Mouse (Mus musculus) olfactory bulb, adult 2 months (tissue): ENCODE results near the gene Lix1l. TPM values are rescaled to one million over a fixed set of nuclear protein-coding genes. Genes with fewer than 3 reads are reported as not detected.

Source experiments
- H3K27ac ChIP-seq: fragments of 200-500 bp; 2 replicates; pipeline ENCODE4 v1.5.1; 2012; ENCODE audit warnings: low read depth, low read length; ENCODE audit not compliant: insufficient read depth
- H3K4me1 ChIP-seq: fragments of 200-500 bp; 2 replicates; pipeline ENCODE4 v1.6.1; 2012; ENCODE audit warnings: low read length; ENCODE audit not compliant: control insufficient read depth, insufficient read depth
- H3K4me3 ChIP-seq: fragments of 200-500 bp; 2 replicates; pipeline ENCODE4 v1.5.1; 2012; ENCODE audit warnings: mild to moderate bottlenecking, low read depth, low read length, moderate library complexity; ENCODE audit not compliant: insufficient read depth
- CTCF ChIP-seq: fragments of 200-500 bp; IDR thresholded peaks from 2 replicates; pipeline ENCODE4 v1.5.1; 2012; ENCODE audit warnings: low read depth, mild to moderate bottlenecking, low read length, moderate library complexity; ENCODE audit not compliant: insufficient read depth
- POLR2A ChIP-seq: fragments of 200-500 bp; IDR thresholded peaks from 2 replicates; pipeline ENCODE4 v1.6.1; 2012; ENCODE audit warnings: mild to moderate bottlenecking, low read depth, low read length, moderate library complexity; ENCODE audit not compliant: insufficient read depth
- WGBS: fragments of 180-500 bp; shearing (Covaris S2); methylation state at CpG from one replicate; pipeline ENCODE4 v1.1.7; 2018; 5-methylcytosine and 5-hydroxymethylcytosine counted together
- polyA plus RNA-seq: library from polyadenylated mRNA; stranded (reverse); fragments of >200 nt; gene quantifications from 2 replicates; pipeline ENCODE4 v1.2.4, GENCODE M21; 2012; ENCODE audit warnings: low replicate concordance; ENCODE audit not compliant: missing spikeins, insufficient read depth, insufficient read length

Lix1l gene
- polyA plus RNA-seq = not detected in 2 replicates

DNA sequence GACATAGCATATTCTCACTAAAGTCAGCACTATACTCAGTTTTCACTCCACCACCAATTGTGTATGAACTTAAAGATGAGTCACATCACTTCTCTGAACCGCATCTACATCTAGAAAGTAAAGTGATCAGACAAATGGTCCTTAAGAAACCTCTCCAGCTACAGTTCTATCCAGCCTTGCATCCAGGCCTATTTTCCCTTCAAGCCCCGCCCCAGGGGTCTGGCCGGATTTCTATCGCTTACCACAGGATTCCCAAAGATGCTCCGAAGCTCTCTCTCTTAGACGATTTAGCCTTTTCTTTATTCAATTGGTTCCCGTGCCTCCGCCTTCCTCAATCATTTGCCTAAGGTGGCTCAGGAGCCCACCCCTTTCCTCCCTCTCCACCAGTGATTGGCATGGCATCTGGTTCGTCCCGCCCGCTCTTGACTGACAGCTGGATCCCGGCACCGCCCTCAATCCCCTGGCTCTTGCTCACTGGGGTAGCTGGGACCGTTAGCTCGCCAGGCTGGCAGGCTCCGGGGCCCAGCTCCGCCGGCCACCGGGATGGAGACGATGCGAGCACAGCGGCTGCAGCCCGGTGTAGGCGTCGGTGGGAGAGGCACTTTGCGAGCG, at the start of gene Lix1l:
Lix1l (plus strand) TSS at position 511 of the 612 bp plus-strand sequence.
- Histone ChIP-seq H3K4me1 (peaks cover 21% of the 10 kb centered on the region), H3K4me3 (peak within 1 kb of the TSS; percentile 58), H3K27ac (peak within 1 kb of the TSS; percentile 63)
- under 1% methylated on average over 27 of the region's 27 CpGs for WGBS
- no peak for TF ChIP-seq CTCF
- TF ChIP-seq POLR2A = peak; percentile 46; the same call in 1 of the 2 replicates

DNA sequence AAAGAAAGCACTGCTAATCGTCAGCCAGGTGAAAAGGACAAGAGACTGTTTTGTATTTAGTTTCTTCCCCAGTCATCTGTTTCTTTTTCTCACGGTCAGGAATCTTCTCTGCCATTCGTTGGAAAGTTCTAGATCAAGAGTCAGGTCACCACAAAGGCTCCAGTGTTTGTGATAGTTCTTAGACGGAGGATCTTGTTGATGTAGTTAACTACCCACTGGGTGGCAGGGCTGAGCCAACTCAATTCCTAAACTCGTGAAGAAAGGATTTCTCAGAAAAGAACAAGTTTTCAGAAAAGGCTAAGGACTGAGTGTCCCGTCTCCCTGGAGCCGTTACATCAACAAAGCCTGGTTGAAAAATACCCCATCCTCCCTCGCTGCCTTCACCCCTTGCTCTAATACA, 49.7 kb upstream of the Lix1l start:
- H3K4me3 ChIP-seq = no peak overlapping the region
- H3K27ac ChIP-seq = no peak overlapping the region
- no peaks in the 10 kb centered on the region for H3K4me1 ChIP-seq
- TF ChIP-seq POLR2A (no peak), CTCF (no peak)
- WGBS = 1% methylated on average over 8 of the region's 8 CpGs

DNA sequence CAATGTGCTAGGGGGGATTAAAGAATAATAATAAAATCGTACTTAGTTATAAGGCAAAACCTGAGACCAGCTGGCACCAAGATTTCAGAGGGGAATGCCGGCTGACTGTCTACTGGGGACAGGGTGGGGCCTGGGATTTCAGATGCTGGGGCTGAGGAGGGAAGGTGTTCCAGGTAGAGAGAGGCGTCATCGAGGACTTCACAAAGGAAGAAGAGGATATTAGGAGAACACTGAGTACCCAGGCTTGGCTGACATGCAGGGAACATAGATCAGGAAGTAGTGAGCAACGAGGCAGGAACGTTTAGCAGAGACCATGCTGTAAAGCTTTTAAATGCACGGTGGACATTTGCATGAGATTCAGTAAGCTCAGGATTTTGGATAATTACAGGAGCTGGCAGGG, 49.1 kb upstream of the Lix1l start:
- Histone ChIP-seq H3K27ac (no peak overlapping the region), H3K4me3 (no peak overlapping the region), H3K4me1 (no peaks in the 10 kb centered on the region)
- no peak for TF ChIP-seq CTCF
- no peak for TF ChIP-seq POLR2A
- 66% methylated on average over 7 of the region's 7 CpGs for WGBS

DNA sequence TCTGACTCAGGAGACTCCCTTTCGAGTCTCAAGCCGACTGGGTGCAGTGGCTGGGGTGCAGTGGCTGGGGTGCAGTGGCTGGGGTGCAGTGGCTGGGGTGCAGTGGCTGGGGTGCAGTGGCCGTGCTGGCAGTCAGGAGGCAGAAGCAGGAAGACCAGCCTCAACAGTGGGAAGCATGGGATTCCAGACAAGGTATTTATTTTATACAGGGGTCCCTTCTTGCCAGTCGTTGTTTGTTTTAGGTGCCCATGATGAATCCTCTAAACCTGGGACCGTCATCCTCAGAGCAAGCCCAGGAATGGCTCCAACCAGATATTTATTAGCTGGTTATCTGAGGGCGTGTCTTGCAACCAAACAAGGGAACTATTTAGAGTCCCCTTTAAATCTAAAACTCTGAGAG, 47.3 kb upstream of the Lix1l start:
- Histone ChIP-seq H3K27ac (no peak overlapping the region), H3K4me3 (no peak overlapping the region), H3K4me1 (peaks cover 3% of the 10 kb centered on the region)
- 89% methylated on average over 6 of the region's 6 CpGs for WGBS
- TF ChIP-seq CTCF (no peak), POLR2A (no peak)

DNA sequence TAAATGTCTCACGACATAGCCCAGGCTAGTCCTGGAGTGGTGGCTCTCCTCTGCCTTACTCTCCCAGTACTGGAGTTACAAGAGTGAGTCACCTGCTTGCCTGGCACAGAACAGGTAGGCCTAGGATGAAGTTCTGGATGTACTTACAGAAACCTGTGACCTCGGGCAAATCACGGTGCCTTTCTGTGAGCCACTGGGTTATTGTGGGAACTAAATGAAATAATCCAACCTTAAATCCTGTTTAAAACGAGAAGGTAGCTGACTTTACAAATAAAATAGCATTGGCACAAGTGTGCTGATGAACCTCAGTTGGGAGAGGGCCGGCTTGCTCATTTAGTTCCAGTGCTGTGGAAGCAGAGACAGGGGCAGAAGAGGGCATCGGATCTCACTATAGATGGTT, 46.7 kb upstream of the Lix1l start:
- 92% methylated on average over 6 of the region's 6 CpGs for WGBS
- no peak for TF ChIP-seq POLR2A
- peaks cover 3% of the 10 kb centered on the region for H3K4me1 ChIP-seq
- H3K4me3 ChIP-seq = no peak overlapping the region
- H3K27ac ChIP-seq = no peak overlapping the region

DNA sequence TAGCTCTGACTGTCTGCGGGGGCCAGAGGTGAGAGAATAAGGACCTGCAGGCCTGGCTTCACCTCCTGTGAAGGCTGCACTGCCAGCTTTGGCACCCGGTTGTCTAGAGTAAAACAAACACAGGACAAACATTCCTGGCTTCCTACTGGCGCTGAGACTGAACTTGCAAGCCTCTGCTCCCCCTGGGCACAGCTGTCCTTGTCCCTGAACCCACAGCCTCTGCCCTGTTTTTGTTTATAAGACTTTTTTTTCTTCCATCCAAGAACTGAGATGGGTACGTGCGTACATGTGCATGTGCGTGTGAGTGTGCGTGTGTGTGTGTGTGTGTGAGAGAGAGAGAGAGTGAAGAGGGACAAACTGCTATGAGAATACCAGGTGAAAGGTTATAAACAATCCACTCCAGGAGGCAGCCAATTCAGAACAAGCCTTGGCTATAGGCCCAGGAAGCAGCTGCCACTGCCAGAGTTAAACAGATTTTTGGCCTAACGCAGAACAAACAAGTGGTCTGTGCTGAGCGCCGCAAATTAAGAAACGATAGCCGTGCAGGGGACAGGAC, 45.8 kb upstream of the Lix1l start:
- 54% methylated on average over 12 of the region's 12 CpGs for WGBS
- peaks cover 3% of the 10 kb centered on the region for H3K4me1 ChIP-seq
- no peak overlapping the region for H3K4me3 ChIP-seq
- no peak for TF ChIP-seq CTCF
- TF ChIP-seq POLR2A = no peak
- H3K27ac ChIP-seq = peak overlapping the region; percentile 3; the same call in 1 of the 2 replicates

DNA sequence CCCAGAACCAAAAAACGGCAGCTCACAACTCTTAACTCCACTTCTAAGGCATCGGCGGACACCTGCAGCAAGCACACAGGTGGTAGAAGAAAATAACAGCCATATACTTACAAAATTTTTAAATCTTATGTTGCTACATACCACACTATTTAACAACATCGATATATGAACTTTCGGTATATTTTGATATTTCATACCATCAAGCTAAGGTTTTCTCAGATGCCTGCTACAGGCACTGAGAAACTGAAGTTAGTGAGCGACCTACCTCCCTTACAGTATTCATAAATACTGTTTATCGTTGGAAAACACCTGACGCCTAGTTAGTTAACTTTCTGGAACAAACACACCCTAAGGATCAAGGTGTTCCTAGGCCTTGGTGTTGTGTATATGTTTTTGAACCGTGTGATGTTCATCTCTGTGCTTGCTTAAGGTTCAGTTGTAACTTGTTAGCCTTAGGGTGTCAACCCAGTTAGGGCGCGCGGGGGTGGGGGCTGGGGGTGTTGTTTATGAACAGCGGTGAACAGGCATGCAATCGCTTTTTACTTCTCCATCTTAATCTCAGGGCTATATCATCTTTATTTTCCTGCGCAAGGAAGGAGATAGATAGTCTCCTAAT, 44.8 kb upstream of the Lix1l start:
- WGBS = 85% methylated on average over 15 of the region's 15 CpGs
- no peak for TF ChIP-seq POLR2A
- TF ChIP-seq CTCF = no peak
- peaks cover 3% of the 10 kb centered on the region for H3K4me1 ChIP-seq
- H3K4me3 ChIP-seq = no peak overlapping the region
- H3K27ac ChIP-seq = no peak overlapping the region

DNA sequence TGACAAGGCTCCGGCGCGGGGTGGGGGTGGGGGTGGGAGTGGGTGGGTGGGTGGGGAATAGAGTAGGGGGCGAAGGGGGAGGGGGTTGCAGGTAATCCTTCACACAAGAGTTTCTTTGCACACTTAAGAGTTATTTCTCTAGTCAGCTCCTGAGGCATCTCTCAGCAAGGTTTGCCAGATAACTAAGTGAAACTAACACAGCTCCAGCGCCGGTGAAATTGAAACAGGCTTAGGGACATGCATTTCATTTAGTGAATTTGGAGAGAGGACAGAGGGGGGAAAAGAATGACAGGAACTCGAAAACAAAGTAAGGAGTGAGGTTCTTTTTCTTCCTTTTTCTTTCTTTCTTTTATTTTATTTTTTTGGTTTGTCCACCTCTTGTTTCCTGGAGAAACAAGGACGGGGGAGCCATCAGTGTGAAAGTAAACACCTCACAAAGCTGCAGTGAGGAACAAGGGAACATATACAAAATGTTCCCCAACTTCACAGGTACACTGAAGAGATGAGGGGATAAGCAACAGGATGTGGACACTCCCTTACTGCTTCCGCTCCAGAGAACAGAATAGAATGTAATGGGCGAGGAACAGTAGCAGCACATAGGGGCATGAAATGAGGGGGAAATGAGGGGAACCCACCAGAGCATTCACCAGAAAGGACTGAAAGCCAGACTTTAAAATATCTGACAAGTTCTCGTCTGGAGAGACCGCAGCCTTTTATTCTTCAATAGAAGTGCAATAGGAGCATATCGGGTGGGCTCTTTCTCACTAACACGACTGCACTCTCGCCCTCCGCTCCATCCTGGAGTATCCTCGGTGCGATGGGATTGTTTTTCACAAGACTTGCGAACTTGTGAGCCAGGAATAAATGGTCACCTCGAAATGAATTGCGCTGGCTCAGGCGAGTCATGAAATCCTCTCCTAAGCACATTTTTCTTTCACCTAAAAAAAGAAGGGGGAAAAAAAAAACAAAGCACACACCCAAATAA, 44.0 kb upstream of the Lix1l start:
- Histone ChIP-seq H3K4me3 (peak overlapping the region; percentile 47), H3K4me1 (peaks cover 3% of the 10 kb centered on the region), H3K27ac (peak overlapping the region; percentile 42)
- TF ChIP-seq CTCF = no peak
- TF ChIP-seq POLR2A = no peak
- WGBS = 9% methylated on average over 22 of the region's 22 CpGs

DNA sequence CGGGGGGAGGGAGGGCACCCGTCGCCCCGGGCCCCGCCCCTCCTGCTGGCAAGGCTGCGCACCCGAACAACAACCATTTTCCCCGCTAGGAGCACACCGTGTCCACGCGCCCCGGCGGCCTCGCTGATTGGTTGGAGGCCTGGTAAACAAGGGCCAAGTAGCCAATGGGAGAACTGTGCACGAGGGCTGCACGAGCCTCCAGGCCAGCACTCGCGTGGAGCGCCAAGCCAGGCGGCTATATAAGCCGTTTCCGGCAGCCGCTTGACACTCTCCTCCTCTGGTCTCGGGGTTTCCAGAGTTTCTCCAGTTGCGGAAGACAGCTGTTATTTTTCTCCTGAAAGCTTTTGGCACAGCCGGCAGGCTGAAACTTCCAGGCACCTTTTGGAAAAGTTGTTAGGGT, 43.3 kb upstream of the Lix1l start, which contains the start of gene Txnip:
Txnip (plus strand) TSS at position 264 of the 400 bp plus-strand sequence.
- Histone ChIP-seq H3K4me1 (peaks cover 3% of the 10 kb centered on the region), H3K27ac (peak within 1 kb of the TSS; percentile 46), H3K4me3 (peak within 1 kb of the TSS; percentile 47)
- TF ChIP-seq POLR2A (peak; percentile 50; the same call in 1 of the 2 replicates), CTCF (peak; percentile 25; the same call in 1 of the 2 replicates)
- under 1% methylated on average over 26 of the region's 26 CpGs for WGBS
